Mouse (Mus musculus) granulocyte monocyte progenitor cell, adult 5-6 weeks (primary cell): ENCODE measurements around the gene Scoc. TPM values are rescaled to one million over a fixed set of nuclear protein-coding genes. Genes with fewer than 3 reads are reported as not detected.

Experiments
- ATAC-seq: replicated peaks from 2 replicates; pipeline ENCODE4 v1.8.0; 2016; ENCODE audit warnings: mild to moderate bottlenecking, moderate TSS enrichment, inconsistent platforms; ENCODE audit not compliant: poor library complexity, severe bottlenecking
- total RNA-seq, 2 experiments: library from RNA; stranded (forward) in 1 of 2; stranded (reverse) in 1 of 2; fragments of 200-712, 200-1000 nt in 1 of 2; fragments of >200 nt in 1 of 2; fragmentation: Nextera tagmentation in 1 of 2; gene quantifications; 2 replicates each; pipeline ENCODE4 v1.2.3; 2014 to 2017

Scoc gene
- total RNA-seq, 2 experiments from 2014 or later = 26.2 to 35.8 TPM

GRCm38 (mm10) chr8:83406836-83407235 lies 51.4 kb downstream of the Scoc start:
- ATAC-seq = no peak

- ATAC-seq = no peak
These were observed 52.6 kb downstream of the Scoc start for GRCm38 (mm10) chr8:83405548-83405947.

GRCm38 (mm10) chr8:83397726-83398125 lies 60.5 kb downstream of the Scoc start:
- no peak for ATAC-seq

DNA sequence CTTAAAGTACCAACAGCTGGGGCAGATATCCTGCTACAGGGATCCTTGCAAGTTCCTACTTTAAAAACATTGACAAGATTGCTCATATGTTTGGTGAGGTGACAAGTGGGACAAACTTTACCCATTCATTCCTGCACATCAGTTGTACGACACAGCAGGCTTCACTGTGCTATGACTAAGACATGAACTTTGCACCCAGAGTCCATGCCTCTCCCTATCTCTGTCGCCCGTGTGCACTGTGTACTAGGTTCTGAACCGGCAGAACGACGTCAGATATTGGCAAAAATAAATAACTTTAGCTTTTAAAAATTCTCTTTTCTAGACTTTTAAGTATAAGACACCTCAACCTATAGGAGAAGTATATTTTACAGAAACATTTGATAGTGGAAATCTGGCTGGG lies 61.5 kb downstream of the Scoc start:
- ATAC-seq = no peak

DNA sequence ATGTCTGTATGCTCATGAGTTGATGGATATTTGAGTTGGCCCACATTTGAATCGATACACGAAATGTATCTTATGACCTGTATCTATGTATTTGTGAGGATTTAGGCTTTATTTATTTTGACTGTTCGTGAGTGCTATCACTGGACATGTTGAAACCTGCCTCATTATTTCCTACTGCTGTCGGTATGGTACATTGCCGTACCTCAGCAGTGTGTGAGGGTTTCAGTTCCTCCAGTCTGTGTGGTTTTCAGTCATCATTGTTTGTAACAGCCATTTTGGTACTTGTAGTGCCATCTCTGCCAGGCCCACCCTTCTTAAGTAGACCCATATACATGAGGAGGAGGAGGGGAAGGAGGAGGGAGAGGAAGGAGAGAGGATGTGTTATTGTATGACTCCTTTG lies 63.9 kb downstream of the Scoc start:
- ATAC-seq = no peak

DNA sequence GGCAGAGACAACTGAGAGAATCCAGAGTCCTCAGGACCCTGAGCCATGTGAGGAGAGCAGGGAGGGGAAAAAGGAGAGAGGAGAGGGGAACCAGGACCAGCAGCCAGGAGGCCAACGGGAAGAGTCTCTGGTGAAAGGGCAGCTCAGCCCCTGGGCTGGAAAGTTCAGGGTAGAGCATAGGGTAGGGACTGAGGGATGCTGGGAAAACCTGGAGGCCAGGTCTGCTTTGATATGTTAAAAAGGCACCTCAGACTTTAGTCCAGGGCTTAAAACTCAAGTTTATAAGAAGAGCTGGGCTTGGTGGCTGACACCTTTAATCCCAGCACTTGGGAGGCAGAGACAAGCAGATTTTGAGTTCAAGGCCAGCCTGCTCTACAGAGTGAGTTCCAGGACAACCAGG lies 65.7 kb downstream of the Scoc start:
- ATAC-seq = no peak

DNA sequence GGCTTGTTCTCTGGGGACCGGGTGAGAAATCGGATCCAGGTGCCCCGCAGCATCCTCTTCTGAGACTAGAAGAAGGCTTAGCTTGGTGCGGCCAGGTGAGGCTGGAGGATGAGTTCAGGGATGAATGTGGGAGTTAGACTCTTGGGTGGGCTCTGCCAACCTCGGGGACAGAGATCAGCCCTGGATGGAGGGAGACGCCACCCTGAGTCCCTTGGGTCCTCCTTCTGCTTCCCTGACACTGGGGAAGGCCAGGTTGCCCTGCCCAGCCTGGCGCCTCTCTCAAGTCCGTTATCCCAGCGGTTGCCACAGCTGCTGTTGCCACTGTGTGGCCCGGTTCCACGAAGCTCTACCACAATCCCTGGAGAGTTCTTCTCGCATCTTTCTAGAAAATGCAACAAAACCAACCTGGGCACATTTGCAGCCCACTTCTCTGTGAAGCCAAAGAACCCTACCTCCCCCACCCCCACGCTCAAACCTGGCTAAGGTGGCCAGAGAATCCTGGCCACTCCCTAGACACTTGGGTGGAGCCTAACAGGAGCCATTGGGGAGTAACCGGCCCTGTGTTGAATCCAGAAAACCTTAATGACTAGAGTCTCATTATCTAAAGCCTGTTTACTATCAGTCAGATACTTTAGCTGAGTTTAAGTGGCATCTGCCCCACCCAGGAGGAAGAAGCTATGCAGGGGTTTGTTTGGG lies 68.0 kb downstream of the Scoc start:
- ATAC-seq = 0 out of 2 replicates have a peak, but pooled peaks have one; percentile 14

GRCm38 (mm10) chr8:83389316-83390005 lies 68.7 kb downstream of the Scoc start, which contains the start of gene Clgn:
TSS of gene Clgn (plus strand) at chr8:83389867.
- ATAC-seq = peak; percentile 80

DNA sequence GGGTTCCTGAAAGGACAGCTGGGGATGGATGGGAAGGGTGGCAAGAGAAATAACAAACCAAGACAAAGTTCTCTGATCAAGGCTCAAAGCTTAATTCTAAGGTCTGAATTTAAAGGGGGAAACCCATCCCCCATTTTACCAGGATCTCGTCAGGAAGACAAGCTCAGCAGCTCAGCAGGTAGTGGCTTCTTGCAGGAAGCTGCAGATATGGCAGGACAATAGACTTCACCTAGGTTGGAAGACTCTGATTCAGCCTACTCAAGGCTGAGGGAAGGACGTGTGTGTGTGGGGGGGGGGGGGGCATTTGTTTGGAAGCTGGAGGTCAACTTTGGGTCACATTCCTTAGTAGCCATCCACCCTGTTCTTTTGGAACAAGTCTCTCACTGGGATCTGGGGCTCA lies 75.3 kb downstream of the Scoc start:
- ATAC-seq = no peak

DNA sequence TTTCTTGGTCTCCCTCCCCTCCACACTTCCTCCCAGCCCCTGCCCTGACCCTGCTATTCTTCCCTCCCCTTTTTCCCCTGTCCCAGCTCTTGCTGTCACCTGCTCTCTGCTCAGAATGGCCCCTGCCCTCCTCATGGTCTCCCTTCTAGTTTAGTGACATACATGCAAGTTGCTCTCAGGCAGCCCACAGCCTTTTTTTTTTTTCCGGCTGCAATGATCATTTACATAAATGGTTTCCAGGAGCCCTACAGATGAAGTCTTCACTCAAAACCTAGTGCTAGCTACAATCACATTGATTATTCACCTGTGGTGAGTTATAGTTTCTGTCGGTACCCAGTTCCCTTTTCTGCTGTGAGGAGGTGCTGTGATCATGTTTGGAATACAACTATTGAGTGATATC lies 77.2 kb downstream of the Scoc start:
- ATAC-seq = no peak

DNA sequence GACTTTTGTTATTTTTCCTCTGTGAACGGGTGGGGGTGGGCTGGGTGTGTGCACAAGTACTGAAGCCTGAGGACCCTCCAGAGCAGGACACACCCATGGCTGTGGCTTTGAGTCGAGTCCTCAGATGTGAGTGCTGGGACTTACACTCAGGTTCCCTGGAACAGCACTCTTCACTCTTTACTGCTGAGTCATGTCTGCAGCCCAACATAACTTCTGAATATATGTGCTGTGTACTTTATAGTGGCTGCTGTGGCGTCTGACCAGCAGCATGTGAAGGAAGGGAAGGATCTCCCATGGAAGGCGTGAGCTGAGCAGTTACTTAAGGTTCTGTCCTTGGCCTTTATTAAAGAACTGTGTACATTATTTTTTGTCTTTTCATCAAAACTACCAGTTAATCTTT lies 78.0 kb downstream of the Scoc start:
- no peak for ATAC-seq

Other genes with a start within 250 kb of the Scoc start
- not detected in 2 replicates for gene Ucp1, start 168.0 kb downstream of the Scoc start, total RNA-seq (2014; fragmentation: Nextera tagmentation)
- gene Ucp1, start 168.0 kb downstream of the Scoc start, total RNA-seq (2017) = not detected in 2 replicates
- 7.2 and 12.3 TPM in 2 replicates for gene Elmod2, start 125.9 kb downstream of the Scoc start, total RNA-seq (2014; fragmentation: Nextera tagmentation)
- 17.3 and 20.3 TPM in 2 replicates for gene Elmod2, start 125.9 kb downstream of the Scoc start, total RNA-seq (2017)
- not detected in 2 replicates for gene Mgat4d, start 109.9 kb downstream of the Scoc start, total RNA-seq (2014; fragmentation: Nextera tagmentation)
- gene Mgat4d, start 109.9 kb downstream of the Scoc start, total RNA-seq (2017) = not detected in 2 replicates
- gene Clgn, start 68.5 kb downstream of the Scoc start, total RNA-seq (2014; fragmentation: Nextera tagmentation) = not detected in 2 replicates
- gene Clgn, start 68.5 kb downstream of the Scoc start, total RNA-seq (2017) = not detected in 2 replicates
- not detected in 2 replicates for gene Olfr370, start 77.4 kb upstream of the Scoc start, total RNA-seq (2014; fragmentation: Nextera tagmentation)
- gene Olfr370, start 77.4 kb upstream of the Scoc start, total RNA-seq (2017) = not detected in 2 replicates
- 187 and 191 TPM in 2 replicates for gene Ndufb7, start 108.3 kb upstream of the Scoc start, total RNA-seq (2014; fragmentation: Nextera tagmentation)
- 179 and 187 TPM in 2 replicates for gene Ndufb7, start 108.3 kb upstream of the Scoc start, total RNA-seq (2017)
- 506 and 549 TPM in 2 replicates for gene Tecr, start 149.6 kb upstream of the Scoc start, total RNA-seq (2014; fragmentation: Nextera tagmentation)
- gene Tecr, start 149.6 kb upstream of the Scoc start, total RNA-seq (2017) = 230 and 343 TPM in 2 replicates
- 25.7 and 31.0 TPM in 2 replicates for gene Dnajb1, start 149.8 kb upstream of the Scoc start, total RNA-seq (2014; fragmentation: Nextera tagmentation)
- 28.1 and 47.3 TPM in 2 replicates for gene Dnajb1, start 149.8 kb upstream of the Scoc start, total RNA-seq (2017)
- 26.7 and 35.0 TPM in 2 replicates for gene Gipc1, start 194.3 kb upstream of the Scoc start, total RNA-seq (2014; fragmentation: Nextera tagmentation)
- gene Gipc1, start 194.3 kb upstream of the Scoc start, total RNA-seq (2017) = 19.0 and 19.3 TPM in 2 replicates
- gene Ptger1, start 208.3 kb upstream of the Scoc start, total RNA-seq (2014; fragmentation: Nextera tagmentation) = not detected in 2 replicates
- 0.46 and 0.78 TPM in 2 replicates for gene Ptger1, start 208.3 kb upstream of the Scoc start, total RNA-seq (2017)
- gene Pkn1, start 240.8 kb upstream of the Scoc start, total RNA-seq (2014; fragmentation: Nextera tagmentation) = 40.0 and 66.0 TPM in 2 replicates
- 54.5 and 65.6 TPM in 2 replicates for gene Pkn1, start 240.8 kb upstream of the Scoc start, total RNA-seq (2017)